Mouse (Mus musculus): ENCODE data around the gene Adamts12.
A peak's percentile ranks its signal among the peaks of the same experiment; 100 is the strongest.

Gene Adamts12

GRCm38 (mm10) chr15:11082961-11083569, 18.5 kb downstream of the Adamts12 start:
- DNase-seq = no peak

GRCm38 (mm10) chr15:11083678-11084077, 19.1 kb downstream of the Adamts12 start:
- DNase-seq = no peak

GRCm38 (mm10) chr15:11084241-11084992, 19.8 kb downstream of the Adamts12 start:
- DNase-seq = no peak

- no peak for DNase-seq
Observed at GRCm38 (mm10) chr15:11084993-11085365, 20.4 kb downstream of the Adamts12 start.

- no peak for DNase-seq
Observed at GRCm38 (mm10) chr15:11089494-11089893, 24.9 kb downstream of the Adamts12 start.

- DNase-seq = no peak
Observed at GRCm38 (mm10) chr15:11095566-11095965, 31.0 kb downstream of the Adamts12 start.

- DNase-seq = no peak
Observed at GRCm38 (mm10) chr15:11097967-11098702, 33.5 kb downstream of the Adamts12 start.

GRCm38 (mm10) chr15:11098940-11099339, 34.4 kb downstream of the Adamts12 start:
- no peak for DNase-seq

- no peak for DNase-seq
Observed at GRCm38 (mm10) chr15:11100917-11101316, 36.3 kb downstream of the Adamts12 start.

- DNase-seq = no peak
Observed at GRCm38 (mm10) chr15:11105101-11105500, 40.5 kb downstream of the Adamts12 start.

- no peak for DNase-seq
Observed at GRCm38 (mm10) chr15:11107376-11107775, 42.8 kb downstream of the Adamts12 start.

- DNase-seq = no peak
Observed at GRCm38 (mm10) chr15:11114631-11115197, 50.1 kb downstream of the Adamts12 start.

- DNase-seq = peak; percentile 61
Observed at GRCm38 (mm10) chr15:11116303-11116702, 51.7 kb downstream of the Adamts12 start.

GRCm38 (mm10) chr15:11116853-11117252, 52.3 kb downstream of the Adamts12 start:
- no peak for DNase-seq

- no peak for DNase-seq
Observed at GRCm38 (mm10) chr15:11118371-11118770, 53.8 kb downstream of the Adamts12 start.

- DNase-seq = no peak
Observed at GRCm38 (mm10) chr15:11121721-11122120, 57.1 kb downstream of the Adamts12 start.

GRCm38 (mm10) chr15:11125361-11125760, 60.8 kb downstream of the Adamts12 start:
- no peak for DNase-seq

- DNase-seq = peak; percentile 33
Observed at GRCm38 (mm10) chr15:11128457-11128856, 63.9 kb downstream of the Adamts12 start.

- no peak for DNase-seq
Observed at GRCm38 (mm10) chr15:11132586-11133558, 68.3 kb downstream of the Adamts12 start.

- DNase-seq = no peak
Observed at GRCm38 (mm10) chr15:11145581-11145980, 81.0 kb downstream of the Adamts12 start.

- DNase-seq = no peak
Observed at GRCm38 (mm10) chr15:11159386-11159785, 94.8 kb downstream of the Adamts12 start.

- peak; percentile 10 for DNase-seq
Observed at GRCm38 (mm10) chr15:11160759-11161158, 96.2 kb downstream of the Adamts12 start.

All from kidney, postnatal 10 days (tissue).